Mouse (Mus musculus): Measurements from ENCODE around the gene Zfp74. TPM values are rescaled to one million over a fixed set of nuclear protein-coding genes. Genes with fewer than 3 reads are reported as not detected.

Gene Zfp74
- polyA plus RNA-seq, 1 experiment from 2014 or later, result 17.6 TPM

DNA sequence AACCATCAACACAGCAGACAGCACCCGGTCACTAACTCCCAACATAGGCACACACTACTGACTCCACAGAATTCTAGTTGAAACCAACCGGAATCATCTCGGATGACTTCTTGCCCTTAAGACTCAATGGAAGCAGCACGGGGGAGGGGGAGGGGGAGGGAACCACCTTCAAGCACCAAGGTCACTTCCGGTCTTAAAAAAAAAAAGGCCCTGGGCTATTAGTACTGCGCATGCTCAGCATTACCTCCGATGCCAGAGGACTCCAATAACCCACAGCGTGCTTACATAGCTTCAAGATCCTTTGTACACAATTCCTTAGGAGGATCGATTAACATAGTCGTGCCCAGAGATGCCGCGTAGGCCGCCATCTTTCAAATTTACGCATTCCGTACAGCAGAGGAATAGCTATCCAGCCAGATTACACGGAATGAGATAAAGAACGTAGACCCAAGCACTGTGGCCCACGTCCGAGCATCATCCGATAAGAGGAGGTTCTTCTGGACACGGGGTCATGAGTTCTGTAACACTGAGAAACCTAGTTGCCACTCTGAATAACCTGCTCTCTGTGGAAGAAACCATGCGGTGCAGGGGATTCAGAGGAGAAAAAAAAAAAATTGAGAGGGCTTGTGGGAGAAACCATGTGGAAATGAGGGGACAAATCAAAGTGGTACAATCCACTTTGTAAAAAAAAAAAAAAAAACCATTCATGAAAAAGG lies 47.8 kb downstream of the Zfp74 start, which contains the start of gene Zfp27:
TSS of gene Zfp27 (minus strand) at position 607 of the 716 bp plus-strand sequence.
- under 1% methylated on average over 22 of the region's 22 CpGs for WGBS
- peak; percentile 83 for ATAC-seq (ENCODE audit: low FRiP score, low read depth)
- Histone ChIP-seq H3K4me3 (peak within 1 kb of the TSS; percentile 59), H3K4me1 (peaks cover 18% of the 10 kb centered on the region), H3K27ac (peak within 1 kb of the TSS; percentile 94), H3K4me2 (replicated peaks) (peak within 1 kb of the TSS; percentile 68), H3K9ac (peak within 1 kb of the TSS; percentile 75), H3K9me3 (no peaks in the 10 kb centered on the region), H3K36me3 (peaks cover 22% of the 10 kb centered on the region), H3K27me3 (no peaks in the 10 kb centered on the region)

- H3K27ac ChIP-seq, result no peak overlapping the region
- no peak overlapping the region for H3K9ac ChIP-seq
- 95% methylated on average over 4 of the region's 4 CpGs for WGBS
- peaks cover under 1% of the 10 kb centered on the region for H3K4me1 ChIP-seq
- H3K27me3 ChIP-seq, result no peaks in the 10 kb centered on the region
- no peak overlapping the region for H3K4me2 ChIP-seq (replicated peaks)
- no peak overlapping the region for H3K4me3 ChIP-seq
- H3K36me3 ChIP-seq, result peaks cover 37% of the 10 kb centered on the region
- no peak for ATAC-seq (ENCODE audit: low FRiP score, low read depth)
- H3K9me3 ChIP-seq, result 0 out of 2 replicates have a peak, but pooled peaks cover 3% of the 10 kb centered on the region
Observed at GRCm38 (mm10) chr7:29904101-29904500, 49.8 kb downstream of the Zfp74 start.

DNA sequence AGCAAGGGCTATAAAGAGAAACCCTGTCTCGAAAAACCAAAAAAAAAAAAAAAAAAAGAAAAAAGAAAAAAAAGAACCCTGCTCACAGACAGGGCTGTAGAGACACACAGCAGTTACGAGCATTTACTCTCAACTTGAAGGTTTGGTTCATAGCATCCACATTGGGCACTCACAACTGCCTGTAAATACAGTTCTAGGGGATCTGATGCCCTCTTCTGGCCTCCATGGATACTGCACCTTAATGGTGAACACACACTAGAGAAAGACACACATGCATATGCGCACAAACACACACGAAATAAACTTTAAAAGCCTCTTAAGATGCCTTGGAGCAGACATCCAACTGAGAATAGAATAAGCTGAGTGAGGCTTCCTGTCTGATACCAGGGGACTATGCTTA lies 55.5 kb downstream of the Zfp74 start:
- H3K27ac ChIP-seq, result no peak overlapping the region
- no peak for ATAC-seq (ENCODE audit: low FRiP score, low read depth)
- WGBS, result 94% methylated on average over 4 of the region's 4 CpGs
- H3K9me3 ChIP-seq, result peaks cover 44% of the 10 kb centered on the region
- H3K36me3 ChIP-seq, result peaks cover 88% of the 10 kb centered on the region
- H3K27me3 ChIP-seq, result no peaks in the 10 kb centered on the region
- no peak overlapping the region for H3K4me2 ChIP-seq (replicated peaks)
- no peaks in the 10 kb centered on the region for H3K4me1 ChIP-seq
- H3K4me3 ChIP-seq, result no peak overlapping the region
- no peak overlapping the region for H3K9ac ChIP-seq

- Histone ChIP-seq H3K4me1 (no peaks in the 10 kb centered on the region), H3K4me2 (replicated peaks) (no peak overlapping the region), H3K36me3 (peaks cover 83% of the 10 kb centered on the region)
Observed at GRCm38 (mm10) chr7:29892756-29893155, 61.1 kb downstream of the Zfp74 start.

GRCm38 (mm10) chr7:29890501-29890900 lies 63.4 kb downstream of the Zfp74 start:
- Histone ChIP-seq H3K4me1 (no peaks in the 10 kb centered on the region), H3K4me3 (no peak overlapping the region), H3K27ac (no peak overlapping the region), H3K4me2 (replicated peaks) (no peak overlapping the region), H3K36me3 (peaks cover 61% of the 10 kb centered on the region), H3K9ac (no peak overlapping the region), H3K9me3 (peaks cover 78% of the 10 kb centered on the region), H3K27me3 (no peaks in the 10 kb centered on the region)
- ATAC-seq (ENCODE audit: low FRiP score, low read depth), result no peak
- 94% methylated on average over 7 of the region's 7 CpGs for WGBS

More at GRCm38 (mm10) chr7:29892756-29893155, 61.1 kb downstream of the Zfp74 start:
- no peak overlapping the region for H3K27ac ChIP-seq
- H3K9me3 ChIP-seq, result peaks cover 68% of the 10 kb centered on the region
- no peak overlapping the region for H3K9ac ChIP-seq
- 98% methylated on average over 4 of the region's 4 CpGs for WGBS
- H3K4me3 ChIP-seq, result no peak overlapping the region
- no peaks in the 10 kb centered on the region for H3K27me3 ChIP-seq
- ATAC-seq (ENCODE audit: low FRiP score, low read depth), result no peak

GRCm38 (mm10) chr7:29880916-29881315 lies 73.0 kb downstream of the Zfp74 start:
- H3K4me3 ChIP-seq, result no peak overlapping the region
- 92% methylated on average over 7 of the region's 7 CpGs for WGBS
- H3K36me3 ChIP-seq, result peaks cover 29% of the 10 kb centered on the region
- H3K4me2 ChIP-seq (replicated peaks), result no peak overlapping the region
- ATAC-seq (ENCODE audit: low FRiP score, low read depth), result no peak
- H3K27ac ChIP-seq, result no peak overlapping the region
- H3K4me1 ChIP-seq, result no peaks in the 10 kb centered on the region
- H3K9ac ChIP-seq, result no peak overlapping the region
- no peaks in the 10 kb centered on the region for H3K27me3 ChIP-seq
- peaks cover 37% of the 10 kb centered on the region for H3K9me3 ChIP-seq

Small RNA genes lying within 50 kb of the gene (microRNA-seq; reads per million reads assigned to microRNA genes)
- gene Mir7668, result 0.70 reads per million

Other genes with a start within 250 kb of the Zfp74 start
- not detected in 2 replicates for gene Catsperg2, start 227.1 kb downstream of the Zfp74 start, polyA plus RNA-seq (2015; fragmentation: Nextera tagmentation; extraction: Ambion mirVana)
- gene Zfp84, start 185.5 kb downstream of the Zfp74 start, polyA plus RNA-seq (2015; fragmentation: Nextera tagmentation; extraction: Ambion mirVana), result 13.3 and 14.7 TPM in 2 replicates
- gene Zfp30, start 170.1 kb downstream of the Zfp74 start, polyA plus RNA-seq (2015; fragmentation: Nextera tagmentation; extraction: Ambion mirVana), result 11.9 and 12.3 TPM in 2 replicates
- gene Zfp790, start 138.0 kb downstream of the Zfp74 start, polyA plus RNA-seq (2015; fragmentation: Nextera tagmentation; extraction: Ambion mirVana), result 16.1 and 17.3 TPM in 2 replicates
- 7.2 and 8.1 TPM in 2 replicates for gene Zfp940, start 100.4 kb downstream of the Zfp74 start, polyA plus RNA-seq (2015; fragmentation: Nextera tagmentation; extraction: Ambion mirVana)
- 10.4 and 11.1 TPM in 2 replicates for gene Zfp420, start 94.1 kb downstream of the Zfp74 start, polyA plus RNA-seq (2015; fragmentation: Nextera tagmentation; extraction: Ambion mirVana)
- gene Zfp27, start 47.5 kb downstream of the Zfp74 start, polyA plus RNA-seq (2015; fragmentation: Nextera tagmentation; extraction: Ambion mirVana), result 14.5 and 14.7 TPM in 2 replicates
- gene Zfp383, start 45.9 kb downstream of the Zfp74 start, polyA plus RNA-seq (2015; fragmentation: Nextera tagmentation; extraction: Ambion mirVana), result 8.3 and 8.5 TPM in 2 replicates
- 27.2 and 27.9 TPM in 2 replicates for gene Zfp568, start 29.9 kb upstream of the Zfp74 start, polyA plus RNA-seq (2015; fragmentation: Nextera tagmentation; extraction: Ambion mirVana)
- 6.1 and 6.8 TPM in 2 replicates for gene Zfp14, start 97.3 kb upstream of the Zfp74 start, polyA plus RNA-seq (2015; fragmentation: Nextera tagmentation; extraction: Ambion mirVana)
- 8.8 and 9.7 TPM in 2 replicates for gene Zfp82, start 118.8 kb upstream of the Zfp74 start, polyA plus RNA-seq (2015; fragmentation: Nextera tagmentation; extraction: Ambion mirVana)
- gene Gm26920, start 136.3 kb upstream of the Zfp74 start, polyA plus RNA-seq (2015; fragmentation: Nextera tagmentation; extraction: Ambion mirVana), result 2.3 and 3.3 TPM in 2 replicates
- 18.8 and 20.6 TPM in 2 replicates for gene Zfp566, start 136.4 kb upstream of the Zfp74 start, polyA plus RNA-seq (2015; fragmentation: Nextera tagmentation; extraction: Ambion mirVana)
- gene Zfp260, start 140.7 kb upstream of the Zfp74 start, polyA plus RNA-seq (2015; fragmentation: Nextera tagmentation; extraction: Ambion mirVana), result 147 and 154 TPM in 2 replicates
- gene Zfp382, start 167.9 kb upstream of the Zfp74 start, polyA plus RNA-seq (2015; fragmentation: Nextera tagmentation; extraction: Ambion mirVana), result 13.8 and 14.6 TPM in 2 replicates
- gene Zfp146, start 215.7 kb upstream of the Zfp74 start, polyA plus RNA-seq (2015; fragmentation: Nextera tagmentation; extraction: Ambion mirVana), result 22.2 and 22.4 TPM in 2 replicates
- gene Cox7a1, start 230.1 kb upstream of the Zfp74 start, polyA plus RNA-seq (2015; fragmentation: Nextera tagmentation; extraction: Ambion mirVana), result 1.8 and 2.4 TPM in 2 replicates
- gene Capns1, start 244.7 kb upstream of the Zfp74 start, polyA plus RNA-seq (2015; fragmentation: Nextera tagmentation; extraction: Ambion mirVana), result 94.9 and 100 TPM in 2 replicates